Mouse (Mus musculus) brown adipose tissue, adult 24 weeks (tissue): ENCODE data around the gene Npas3. TPM values are rescaled to one million over a fixed set of nuclear protein-coding genes. Genes with fewer than 3 reads are reported as not detected.
A peak's percentile ranks its signal among the peaks of the same experiment; 100 is the strongest.

Source experiments
- H3K27ac ChIP-seq: fragments of 200-500 bp; replicated peaks from 2 replicates; pipeline ENCODE4 v1.5.1; 2012; ENCODE audit warnings: low read depth, mild to moderate bottlenecking, low read length
- H3K4me1 ChIP-seq: fragments of 200-500 bp; 2 replicates; pipeline ENCODE4 v1.6.1; 2012; ENCODE audit warnings: low read length, mixed read lengths; ENCODE audit not compliant: control insufficient read depth, insufficient read depth, insufficient read length
- H3K4me3 ChIP-seq: fragments of 200-500 bp; 2 replicates; pipeline ENCODE4 v1.5.1; 2012; ENCODE audit warnings: low read depth, mild to moderate bottlenecking, low read length, moderate library complexity; ENCODE audit not compliant: insufficient read depth
- polyA plus RNA-seq: library from polyadenylated mRNA; stranded (reverse); fragments of >200 nt; gene quantifications from 2 replicates; pipeline ENCODE4 v1.2.4, GENCODE M21; 2012; ENCODE audit not compliant: missing spikeins, insufficient read depth, insufficient read length

Gene Npas3
- not detected in 2 replicates for polyA plus RNA-seq

DNA sequence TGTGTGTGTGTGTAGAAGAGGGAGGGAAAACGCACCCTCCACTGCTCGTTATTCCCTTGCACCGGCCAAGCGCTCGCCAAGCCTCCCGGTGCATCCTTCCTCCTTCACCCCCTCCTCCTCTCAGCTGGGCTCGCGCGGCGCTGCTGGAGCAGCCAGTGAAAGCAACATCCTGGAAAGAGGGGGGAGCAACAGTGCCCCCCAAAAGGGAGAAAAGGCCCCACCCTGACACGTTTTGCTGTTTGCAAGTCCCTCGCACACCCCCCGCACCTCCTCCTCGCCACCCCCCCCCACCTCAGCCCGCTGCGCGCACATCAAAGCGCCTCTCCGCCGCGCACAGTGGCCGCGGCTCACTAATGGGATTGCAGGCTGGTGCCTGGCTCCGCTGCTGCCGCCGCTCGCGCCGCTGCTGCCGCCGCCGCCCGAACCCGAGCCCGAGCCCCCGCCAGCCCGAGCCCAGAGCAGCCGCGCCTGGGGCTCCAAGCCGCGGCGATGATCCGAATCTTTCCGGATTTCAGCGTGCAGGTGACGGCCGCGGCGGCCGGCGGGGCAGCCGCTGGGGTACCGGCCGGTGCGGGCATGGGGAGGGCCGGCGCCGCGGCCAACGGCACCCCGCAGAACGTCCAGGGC, at the start of gene Npas3:
Gene Npas3, plus strand, starts transcription at position 577 of the 627 bp plus-strand sequence.
- H3K27ac ChIP-seq, result no peak within 1 kb of the TSS
- H3K4me3 ChIP-seq, result 0 out of 2 replicates have a peak within 1 kb of the TSS, but pooled peaks have one; percentile 14
- H3K4me1 ChIP-seq, result no peaks in the 10 kb centered on the region

DNA sequence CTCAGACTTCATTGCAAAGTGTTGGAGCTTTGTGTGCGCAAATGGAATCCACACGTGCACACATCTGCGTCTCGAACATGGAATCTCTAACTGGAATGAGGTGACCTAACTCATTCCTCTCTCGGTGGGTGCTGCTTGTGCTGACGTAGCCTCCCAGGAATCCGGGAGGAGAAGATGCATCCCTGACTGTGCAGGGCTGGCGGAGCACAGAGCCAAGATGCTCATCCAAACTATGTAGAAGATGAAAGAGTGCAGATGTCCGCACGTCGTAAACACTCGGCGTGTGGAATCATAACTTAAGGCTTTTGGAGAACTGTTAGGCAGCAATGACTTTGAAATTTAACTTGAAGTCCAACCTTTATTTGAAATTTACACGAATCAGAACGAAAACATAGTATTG, 31.3 kb upstream of the Npas3 start:
- H3K4me1 ChIP-seq, result no peaks in the 10 kb centered on the region
- H3K4me3 ChIP-seq, result no peak overlapping the region
- no peak overlapping the region for H3K27ac ChIP-seq

DNA sequence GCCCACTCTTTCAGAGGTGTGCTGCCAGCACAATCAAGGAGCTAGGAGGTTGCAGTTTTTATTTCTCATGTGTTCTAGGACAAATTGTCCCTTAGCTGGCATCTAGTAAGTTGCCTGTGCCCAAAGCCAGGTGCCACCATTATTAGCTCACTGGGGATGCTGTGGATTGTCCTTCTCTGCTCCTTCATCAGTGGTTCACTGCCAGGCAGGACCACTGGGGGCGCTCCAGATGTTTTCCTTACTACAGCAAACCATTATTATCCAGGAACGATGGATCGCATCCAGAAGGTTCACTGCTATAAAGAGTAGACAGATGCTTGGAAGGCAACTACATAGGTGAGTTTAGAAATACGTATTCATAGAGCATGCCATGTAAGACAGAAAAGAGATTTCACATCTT, 25.7 kb upstream of the Npas3 start:
- Histone ChIP-seq H3K4me3 (no peak overlapping the region), H3K4me1 (no peaks in the 10 kb centered on the region), H3K27ac (no peak overlapping the region)

DNA sequence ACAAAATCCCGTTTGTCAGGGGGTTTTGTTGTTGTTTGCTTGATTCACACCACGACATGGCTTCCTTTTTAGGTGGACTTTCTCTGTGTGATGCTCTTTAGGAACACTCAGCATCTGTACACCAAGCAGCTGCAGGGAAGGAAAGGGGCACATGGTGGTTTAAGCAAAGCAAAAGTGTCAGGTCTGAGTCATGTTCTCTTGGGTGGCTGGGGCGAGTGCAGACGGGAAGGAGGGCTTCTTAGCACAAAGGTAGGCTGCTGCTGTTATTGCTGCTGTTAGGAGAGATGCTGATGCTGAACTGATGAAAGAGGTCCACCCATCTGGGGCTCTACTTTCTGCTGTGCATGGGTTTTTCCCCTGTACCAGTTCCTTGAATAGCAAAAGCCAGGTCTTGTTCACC, 21.1 kb upstream of the Npas3 start:
- Histone ChIP-seq H3K27ac (no peak overlapping the region), H3K4me1 (no peaks in the 10 kb centered on the region)

DNA sequence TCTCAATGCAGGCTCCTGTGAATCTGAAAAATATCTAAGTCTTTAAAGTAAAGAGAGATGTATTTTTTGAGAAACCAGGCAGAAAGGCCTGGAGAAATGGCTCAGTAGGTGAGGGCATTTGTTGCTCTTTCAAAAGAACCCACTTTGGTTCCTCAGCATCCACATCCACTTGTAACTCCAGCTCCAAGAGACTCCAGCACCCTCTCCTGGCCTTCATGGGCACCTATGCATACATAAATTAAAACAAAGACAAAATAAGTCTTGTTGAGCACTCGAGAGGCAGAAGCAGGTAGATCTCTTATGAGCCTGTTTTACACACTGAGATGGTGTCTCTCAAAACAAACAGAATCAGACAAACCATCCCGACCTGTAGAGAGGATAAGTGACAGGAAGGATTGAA, 19.1 kb upstream of the Npas3 start:
- Histone ChIP-seq H3K4me3 (no peak overlapping the region), H3K27ac (no peak overlapping the region), H3K4me1 (no peaks in the 10 kb centered on the region)

More for the DNA sequence above, 21.1 kb upstream of the Npas3 start:
- no peak overlapping the region for H3K4me3 ChIP-seq

DNA sequence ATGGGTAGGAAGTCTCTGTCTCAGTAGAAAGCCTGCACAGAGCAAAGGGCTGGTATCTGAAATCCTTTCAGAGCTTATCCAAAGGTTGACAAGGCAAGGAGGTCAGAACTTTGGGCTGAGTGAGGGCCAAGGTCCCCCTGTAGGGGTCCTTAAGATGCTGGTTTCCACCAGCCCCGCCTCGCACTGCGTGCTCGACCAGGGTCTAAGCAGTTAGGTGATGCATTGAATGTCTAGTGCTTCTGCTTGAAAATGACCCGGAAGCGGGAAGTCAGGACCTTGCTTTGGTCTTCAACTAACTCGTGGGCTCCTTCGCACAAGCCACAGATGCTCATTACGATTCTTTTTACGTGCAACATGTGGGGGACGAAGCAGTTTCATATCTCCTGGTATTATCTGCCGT, 2.3 kb upstream of the Npas3 start:
- Histone ChIP-seq H3K4me3 (no peak overlapping the region), H3K4me1 (no peaks in the 10 kb centered on the region)

DNA sequence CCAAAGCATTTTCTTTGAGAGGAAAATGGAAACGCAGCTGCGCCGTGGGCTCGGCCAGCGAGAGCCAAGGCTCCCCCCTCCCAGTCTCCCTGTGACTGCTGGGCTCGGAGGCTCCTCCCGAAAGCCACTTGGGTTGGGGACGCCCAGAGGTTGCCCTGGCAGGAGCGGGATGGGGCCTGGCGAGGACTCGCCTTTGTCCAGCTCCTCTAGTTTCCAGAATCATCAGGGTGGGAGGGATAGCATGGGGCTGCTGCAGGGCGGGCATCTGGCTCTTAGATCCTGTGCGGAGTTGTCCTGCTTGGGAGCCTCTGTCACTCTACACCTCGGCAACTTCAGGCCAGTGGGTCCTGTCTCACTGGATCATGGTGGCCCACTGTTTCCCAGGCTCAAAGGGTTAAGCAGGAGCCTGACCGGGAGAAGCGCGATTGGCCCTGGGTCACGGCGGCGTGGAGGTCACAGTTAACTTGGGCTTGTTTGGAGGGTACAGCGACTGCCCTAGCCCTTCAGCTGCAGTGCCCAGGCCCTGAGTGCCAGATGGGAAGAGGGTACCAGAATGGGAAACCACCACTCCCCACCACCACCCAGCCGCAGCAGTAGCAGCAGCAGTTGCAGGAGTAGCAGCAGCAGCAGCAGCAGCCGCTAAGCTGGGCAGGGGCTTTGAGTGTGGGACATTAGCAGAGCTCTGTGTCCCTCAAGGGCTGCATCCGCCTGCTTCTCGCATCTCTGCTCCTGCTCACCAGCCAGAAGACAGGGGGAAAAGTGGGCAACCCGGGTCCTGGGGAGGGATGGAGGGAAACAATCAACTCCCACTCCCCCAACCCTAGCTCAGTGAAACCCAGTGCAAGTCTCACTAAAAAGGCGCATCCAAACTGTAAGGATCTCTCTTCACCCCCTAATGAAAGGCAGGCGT, 1.6 kb upstream of the Npas3 start:
- no peaks in the 10 kb centered on the region for H3K4me1 ChIP-seq
- no peak overlapping the region for H3K4me3 ChIP-seq
- H3K27ac ChIP-seq, result no peak overlapping the region

More for the DNA sequence above, 2.3 kb upstream of the Npas3 start:
- H3K27ac ChIP-seq, result no peak overlapping the region

DNA sequence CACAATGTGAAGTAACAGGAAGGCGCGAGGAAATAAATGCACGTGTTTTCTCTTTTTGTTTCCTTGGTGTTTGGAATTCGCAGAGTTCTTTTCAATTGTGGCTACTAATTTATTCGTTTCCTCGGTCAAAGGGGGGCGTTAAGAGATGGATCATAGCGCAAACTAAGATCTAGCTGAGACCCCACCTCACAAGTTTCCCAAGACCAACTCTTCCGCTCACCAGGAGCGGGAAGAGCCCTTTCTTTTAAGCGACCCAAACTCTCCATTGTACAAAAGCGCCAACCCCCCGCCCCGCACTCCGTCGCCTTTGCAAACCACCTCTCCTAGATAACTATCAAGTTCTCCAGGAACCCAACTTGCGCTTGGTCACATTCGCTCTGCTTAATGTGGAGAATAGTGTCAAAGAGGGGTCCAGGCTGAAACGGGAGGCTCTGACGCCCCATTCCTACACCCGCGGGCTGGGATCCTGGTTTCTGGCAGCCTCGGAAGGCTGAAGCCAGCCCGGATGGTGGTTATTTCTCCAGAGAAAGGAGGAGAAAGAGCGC, 914 bp upstream of the Npas3 start:
- Histone ChIP-seq H3K4me1 (no peaks in the 10 kb centered on the region), H3K27ac (no peak overlapping the region), H3K4me3 (no peak overlapping the region)

DNA sequence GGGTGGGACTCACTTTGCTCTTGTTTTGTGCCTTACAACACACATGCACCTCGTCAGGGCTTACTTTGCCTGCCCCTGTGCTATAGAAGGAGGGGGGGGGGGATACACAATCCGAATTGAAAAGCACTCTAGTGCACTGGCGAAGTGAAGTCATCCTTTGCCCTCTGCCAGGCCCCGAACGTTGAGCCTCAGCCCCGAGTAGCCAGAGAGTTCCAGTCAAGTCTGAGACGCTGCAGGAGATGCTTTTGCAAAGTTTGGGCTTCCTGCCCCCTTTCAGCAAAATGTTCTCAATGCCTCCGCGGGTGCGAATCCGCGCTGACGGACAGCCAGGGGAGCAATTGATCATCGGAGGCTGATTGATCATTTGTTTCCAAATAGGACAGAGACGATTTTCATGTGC, 319 bp downstream of the Npas3 start:
- H3K4me3 ChIP-seq, result 0 out of 2 replicates have a peak overlapping the region, but pooled peaks have one; percentile 14
- no peak overlapping the region for H3K27ac ChIP-seq
- no peaks in the 10 kb centered on the region for H3K4me1 ChIP-seq

DNA sequence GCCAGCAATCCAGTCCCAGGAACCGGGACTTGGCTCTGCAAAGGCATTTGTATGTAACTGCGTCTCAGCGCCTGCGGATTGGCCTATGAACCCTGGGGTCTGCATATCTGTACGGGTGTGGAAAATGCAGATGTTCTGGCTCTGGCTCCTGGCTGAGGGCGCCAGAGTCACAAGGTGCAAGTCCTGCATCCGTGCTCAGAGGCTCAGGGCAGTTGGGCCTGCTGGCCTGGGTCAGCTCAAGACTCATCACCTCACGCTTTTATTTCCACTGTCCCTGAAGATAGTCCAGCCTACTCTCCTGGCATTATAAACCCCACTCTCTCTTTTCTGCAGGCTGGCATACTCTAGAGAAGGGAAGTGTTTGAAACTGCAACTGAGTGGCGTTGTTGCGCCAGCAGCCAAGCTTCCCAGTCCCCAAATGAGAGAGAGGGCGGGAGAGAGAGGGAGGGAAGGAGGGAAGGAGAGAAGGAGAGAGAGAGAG, 3.3 kb downstream of the Npas3 start:
- Histone ChIP-seq H3K4me3 (peak overlapping the region; percentile 26; the same call in 1 of the 2 replicates), H3K27ac (no peak overlapping the region), H3K4me1 (no peaks in the 10 kb centered on the region)

DNA sequence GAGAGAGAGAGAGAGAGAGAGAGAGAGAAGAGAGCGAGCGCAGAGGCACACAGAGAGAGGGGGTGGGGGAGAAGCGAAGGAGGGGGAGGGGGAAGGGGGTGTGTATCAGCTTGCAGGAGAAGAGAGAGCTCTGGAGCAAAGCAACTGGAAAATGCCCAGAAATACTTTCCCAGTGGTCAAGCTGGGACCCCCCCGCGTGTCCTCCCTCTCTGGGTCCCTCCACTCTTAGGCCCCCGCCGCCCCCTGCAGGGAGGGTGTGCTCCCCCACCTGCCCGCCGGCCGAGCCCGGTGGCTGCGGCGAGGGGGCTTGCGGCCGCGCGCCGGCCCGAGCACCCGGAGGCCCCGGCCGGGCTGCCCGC, 3.7 kb downstream of the Npas3 start:
- peak overlapping the region; percentile 26; the same call in 1 of the 2 replicates for H3K4me3 ChIP-seq

DNA sequence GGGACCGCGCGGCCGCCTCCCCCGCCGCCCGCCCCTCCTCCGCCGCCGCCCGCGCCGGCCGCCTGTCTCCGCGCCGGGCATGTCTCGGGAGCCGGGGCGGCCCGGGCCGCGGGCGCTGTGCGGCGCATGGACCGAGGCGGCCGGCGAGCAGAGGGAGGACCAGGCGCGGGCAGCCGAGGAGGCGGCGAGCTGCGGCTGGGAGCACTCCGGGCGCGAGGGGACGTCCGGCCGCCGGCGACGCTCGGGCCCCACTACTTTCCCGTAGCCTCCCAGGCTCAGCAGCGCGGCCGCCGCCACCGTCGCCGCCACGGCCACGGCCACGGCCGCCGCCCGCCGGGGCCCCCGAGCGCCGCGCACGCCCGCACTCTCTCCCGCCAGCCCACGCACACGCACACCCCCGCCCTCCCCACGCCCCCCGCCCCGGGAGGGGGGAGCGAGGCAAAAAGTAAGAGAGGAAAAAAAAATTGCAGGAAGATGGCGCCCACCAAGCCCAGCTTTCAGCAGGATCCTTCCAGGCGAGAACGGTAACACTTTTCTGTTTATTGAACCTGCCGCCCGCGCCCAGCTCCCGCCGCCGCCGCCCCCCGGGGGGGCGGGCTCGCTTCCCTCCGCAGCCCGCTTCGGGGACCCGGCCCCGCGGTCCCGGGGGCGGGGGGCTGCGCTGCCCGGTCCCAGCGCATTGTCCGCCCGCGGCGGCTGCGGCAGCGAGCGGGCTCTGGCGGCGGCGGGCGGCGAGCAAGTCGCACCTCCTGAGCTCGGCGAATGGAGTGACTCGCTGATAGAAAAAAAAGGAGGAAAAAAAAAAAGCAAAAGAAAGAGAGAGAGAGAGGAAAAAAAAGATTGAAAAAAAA, 4.3 kb downstream of the Npas3 start:
- Histone ChIP-seq H3K4me3 (peak overlapping the region; percentile 57), H3K4me1 (no peaks in the 10 kb centered on the region), H3K27ac (no peak overlapping the region)

More for the DNA sequence above, 3.7 kb downstream of the Npas3 start:
- no peak overlapping the region for H3K27ac ChIP-seq
- H3K4me1 ChIP-seq, result no peaks in the 10 kb centered on the region

DNA sequence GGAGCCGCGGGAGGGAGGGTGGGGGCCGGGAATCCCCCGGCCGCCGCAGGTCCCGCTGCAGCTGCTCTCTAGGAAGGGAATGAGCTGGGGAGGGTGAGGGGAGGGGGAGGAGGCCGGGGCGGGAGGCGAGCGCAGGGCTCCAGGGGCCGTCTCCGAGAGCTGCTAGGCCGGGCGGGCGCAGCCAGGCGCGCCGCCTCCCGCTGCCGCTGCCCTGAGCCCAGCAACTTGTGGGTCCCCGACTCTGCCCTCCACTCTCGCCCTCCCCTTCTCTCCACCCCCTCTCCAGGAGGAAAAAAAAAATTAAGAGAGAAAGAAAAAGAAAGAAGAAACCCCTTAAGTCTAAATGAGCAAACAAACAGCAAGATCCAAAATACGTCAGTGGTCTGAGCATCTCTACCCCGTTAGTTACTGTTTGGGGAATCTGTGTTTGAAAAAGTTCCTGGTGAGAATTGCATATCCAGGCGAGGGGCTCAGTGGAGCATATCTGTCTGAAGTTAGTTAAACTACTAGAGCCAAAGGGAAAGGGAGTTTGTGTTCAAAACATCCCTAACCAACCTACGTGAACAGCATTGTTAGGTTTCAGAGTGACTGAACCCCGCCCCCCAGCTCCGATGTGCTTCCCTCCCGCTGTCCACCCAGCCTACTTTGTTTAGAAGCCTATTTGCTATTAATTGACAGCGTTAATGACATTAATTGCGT, 5.1 kb downstream of the Npas3 start:
- no peak overlapping the region for H3K27ac ChIP-seq

DNA sequence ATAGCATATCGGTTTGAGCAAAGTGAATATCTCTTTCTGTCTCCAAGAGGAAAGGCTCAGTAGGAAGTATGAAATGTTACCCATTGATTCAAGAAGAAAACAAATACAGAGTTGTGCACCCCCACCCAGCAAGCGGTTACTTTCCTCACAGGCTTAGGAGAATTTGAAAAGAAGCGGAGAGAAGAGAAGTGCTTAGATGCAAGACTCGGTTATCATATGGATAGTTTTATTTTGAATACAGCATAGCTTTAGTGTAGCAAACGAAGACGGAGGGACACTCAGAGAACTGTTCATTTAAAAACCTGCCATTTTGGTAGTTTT, 5.6 kb downstream of the Npas3 start:
- no peaks in the 10 kb centered on the region for H3K4me1 ChIP-seq
- no peak overlapping the region for H3K4me3 ChIP-seq
- no peak overlapping the region for H3K27ac ChIP-seq

More for the DNA sequence above, 5.1 kb downstream of the Npas3 start:
- H3K4me1 ChIP-seq, result no peaks in the 10 kb centered on the region
- H3K4me3 ChIP-seq, result peak overlapping the region; percentile 33
